Mouse (Mus musculus) ES-Bruce4 (cell line): ENCODE results near the gene Gpx4.

Experiments
- CTCF ChIP-seq: IDR thresholded peaks from one replicate; pipeline ENCODE4 v1.8.1; 2011; ENCODE audit warnings: low read depth, low read length
- POLR2A ChIP-seq: IDR thresholded peaks from one replicate; pipeline ENCODE4 v1.8.1; 2011; ENCODE audit warnings: low read length; ENCODE audit not compliant: insufficient read depth

- TF ChIP-seq CTCF (no peak), POLR2A (no peak)
These were observed 57.2 kb downstream of the Gpx4 start for GRCm38 (mm10) chr10:80104181-80104580.
